Mouse (Mus musculus) erythroblast, embryonic 14.5 days (primary cell): Measurements from ENCODE around the gene Fndc9.

ENCODE experiments used
- GATA1 ChIP-seq: IDR thresholded peaks from 2 replicates; pipeline ENCODE4 v1.6.1; 2012; ENCODE audit warnings: low read length, inconsistent platforms, mixed read lengths
- TAL1 ChIP-seq: IDR thresholded peaks from 3 replicates; pipeline ENCODE4 v1.6.1; 2012; ENCODE audit warnings: low read length, inconsistent platforms, mixed read lengths

DNA sequence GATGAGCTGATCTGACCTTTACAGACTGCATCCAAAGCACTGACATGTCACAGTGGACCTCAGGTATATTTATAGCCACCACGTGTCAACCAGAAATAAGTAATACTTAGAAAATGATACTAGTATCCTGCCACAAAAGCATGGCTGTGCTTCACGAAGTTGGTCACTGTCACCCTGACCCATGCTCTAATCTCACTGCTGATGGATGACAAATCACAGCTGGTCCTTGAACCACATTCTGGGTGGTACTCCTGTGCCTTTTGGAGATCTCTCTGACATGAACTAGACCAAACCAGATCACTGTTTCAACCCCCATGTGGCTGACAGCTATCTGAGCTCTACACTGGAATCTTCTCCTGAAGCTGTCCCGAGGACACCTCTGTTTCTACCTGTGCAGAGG, 27.5 kb downstream of the Fndc9 start:
- TF ChIP-seq GATA1 (no peak), TAL1 (no peak)
